Mouse (Mus musculus) liver, postnatal 0 days (tissue): Measurements from ENCODE around the gene Rfc2. TPM values are rescaled to one million over a fixed set of nuclear protein-coding genes. Genes with fewer than 3 reads are reported as not detected.

ENCODE experiments used
- ATAC-seq: fragments of 200-750 bp; cut with Nextera tagmentation; 2 replicates; pipeline ENCODE4 v1.8.0; 2017; ENCODE audit warnings: mild to moderate bottlenecking, moderate library complexity
- DNase-seq: peaks from one replicate; pipeline ENCODE4 v3.0.0-alpha.2; 2016
- H3K27ac ChIP-seq: fragments of 300-500 bp; sonication (generic); 2 replicates; pipeline ENCODE4 v1.5.1; 2014; ENCODE audit warnings: antibody characterized with exemption, moderate library complexity, mild to moderate bottlenecking, low read depth
- H3K27me3 ChIP-seq: fragments of 300-500 bp; sonication (generic); 2 replicates; pipeline ENCODE4 v1.6.1; 2014; ENCODE audit warnings: low read length, control low read depth, mixed read lengths; ENCODE audit not compliant: insufficient read depth
- H3K36me3 ChIP-seq: fragments of 300-500 bp; sonication (generic); replicated peaks from 2 replicates; pipeline ENCODE4 v1.6.1; 2014; ENCODE audit warnings: mild to moderate bottlenecking, control low read depth, low read length, moderate library complexity, mixed read lengths; ENCODE audit not compliant: insufficient read depth
- H3K4me1 ChIP-seq: fragments of 300-500 bp; sonication (generic); 2 replicates; pipeline ENCODE4 v1.6.1; 2014; ENCODE audit warnings: antibody characterized with exemption, mild to moderate bottlenecking, control low read depth; ENCODE audit not compliant: insufficient read depth
- H3K4me2 ChIP-seq: fragments of 300-500 bp; sonication (generic); 2 replicates; pipeline ENCODE4 v1.6.1; 2014; ENCODE audit warnings: low read depth, mild to moderate bottlenecking, low read length, moderate library complexity, mixed read lengths
- H3K4me3 ChIP-seq: fragments of 300-500 bp; sonication (generic); 2 replicates; pipeline ENCODE4 v1.5.1; 2014; ENCODE audit warnings: low read depth, low read length
- H3K9ac ChIP-seq: fragments of 300-500 bp; sonication (generic); replicated peaks from 2 replicates; pipeline ENCODE4 v1.6.1; 2014; ENCODE audit warnings: mild to moderate bottlenecking, moderate library complexity
- H3K9me3 ChIP-seq: fragments of 300-500 bp; sonication (generic); 2 replicates; pipeline ENCODE4 v1.6.1; 2016; ENCODE audit warnings: mild to moderate bottlenecking, control low read depth, low read length, mixed read lengths
- CTCF ChIP-seq: sonication (generic); IDR thresholded peaks from 2 replicates; pipeline ENCODE4 v1.5.1; 2016; ENCODE audit warnings: antibody characterized with exemption, low read depth
- EP300 ChIP-seq: IDR thresholded peaks from 2 replicates; pipeline ENCODE4 v1.6.1; 2016; ENCODE audit warnings: antibody characterized with exemption, low read depth, mild to moderate bottlenecking
- WGBS: fragments of 180-500 bp; shearing (Covaris S2); extraction: QIAGEN DNeasy Blood & Tissue Kit; methylation state at CpG from one replicate; pipeline ENCODE4 v1.1.7; 2014; ENCODE audit not compliant: insufficient replicate concordance; 5-methylcytosine and 5-hydroxymethylcytosine counted together
- polyA plus RNA-seq: library from polyadenylated mRNA; unstranded; fragments of >200 nt; fragmentation: Nextera tagmentation; extraction: Ambion mirVana; gene quantifications from 2 replicates; pipeline ENCODE4 v1.2.1, GENCODE M21; 2015

Rfc2 gene
- polyA plus RNA-seq = 75.4 and 81.4 TPM in 2 replicates

DNA sequence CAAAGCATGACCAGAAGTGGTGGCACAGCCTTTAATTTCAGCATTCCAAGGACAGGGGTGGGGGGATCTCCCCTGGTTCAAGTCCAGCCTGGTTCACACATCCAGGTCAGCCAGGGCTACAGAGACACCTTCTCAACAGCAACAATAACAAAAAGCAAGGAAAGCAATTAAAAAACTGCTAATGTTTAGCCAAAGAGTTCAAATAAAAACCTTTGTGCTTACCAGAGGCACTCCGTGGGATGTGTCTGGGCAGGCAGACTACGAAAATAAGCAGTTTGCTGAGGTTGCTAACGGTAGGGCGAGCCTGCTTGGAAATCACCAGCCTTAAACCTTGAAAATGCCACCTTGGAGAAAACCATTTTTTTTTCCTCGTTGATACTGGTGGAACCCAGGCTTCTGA lies at the start of gene Rfc2:
Gene Rfc2, plus strand, starts transcription at position 221 of the 400 bp plus-strand sequence.
- no peak for TF ChIP-seq EP300
- no peak for TF ChIP-seq CTCF
- WGBS = 83% methylated on average over 5 of the region's 5 CpGs
- ATAC-seq = no peak
- Histone ChIP-seq H3K27me3 (no peaks in the 10 kb centered on the region), H3K9ac (no peak within 1 kb of the TSS), H3K9me3 (no peaks in the 10 kb centered on the region), H3K27ac (no peak within 1 kb of the TSS), H3K4me3 (no peak within 1 kb of the TSS), H3K36me3 (no peaks in the 10 kb centered on the region), H3K4me1 (peaks cover 15% of the 10 kb centered on the region), H3K4me2 (no peak within 1 kb of the TSS)
- no peak for DNase-seq

GRCm38 (mm10) chr5:134531585-134531984 lies 49.6 kb upstream of the Rfc2 start:
- Histone ChIP-seq H3K4me1 (peaks cover 5% of the 10 kb centered on the region; the same call in 1 of the 2 replicates), H3K36me3 (no peaks in the 10 kb centered on the region; the same call in 1 of the 2 replicates), H3K27ac (no peak overlapping the region), H3K4me2 (no peak overlapping the region), H3K4me3 (no peak overlapping the region), H3K9me3 (no peaks in the 10 kb centered on the region), H3K27me3 (no peaks in the 10 kb centered on the region), H3K9ac (no peak overlapping the region)
- no peak for DNase-seq
- no peak for TF ChIP-seq EP300
- TF ChIP-seq CTCF = no peak
- WGBS = 80% methylated on average over 9 of the region's 9 CpGs
- ATAC-seq = no peak

GRCm38 (mm10) chr5:134532417-134532816 lies 48.7 kb upstream of the Rfc2 start:
- no peak overlapping the region for H3K27ac ChIP-seq
- H3K4me1 ChIP-seq = peaks cover 5% of the 10 kb centered on the region; the same call in 1 of the 2 replicates
- ATAC-seq (peak; percentile 70), DNase-seq (peak; percentile 36)
- H3K4me3 ChIP-seq = no peak overlapping the region
- no peaks in the 10 kb centered on the region for H3K9me3 ChIP-seq
- H3K9ac ChIP-seq = no peak overlapping the region
- H3K27me3 ChIP-seq = no peaks in the 10 kb centered on the region
- TF ChIP-seq EP300 = no peak
- no peak for TF ChIP-seq CTCF
- 75% methylated on average over 6 of the region's 6 CpGs for WGBS
- no peak overlapping the region for H3K4me2 ChIP-seq
- H3K36me3 ChIP-seq = no peaks in the 10 kb centered on the region; the same call in 1 of the 2 replicates

DNA sequence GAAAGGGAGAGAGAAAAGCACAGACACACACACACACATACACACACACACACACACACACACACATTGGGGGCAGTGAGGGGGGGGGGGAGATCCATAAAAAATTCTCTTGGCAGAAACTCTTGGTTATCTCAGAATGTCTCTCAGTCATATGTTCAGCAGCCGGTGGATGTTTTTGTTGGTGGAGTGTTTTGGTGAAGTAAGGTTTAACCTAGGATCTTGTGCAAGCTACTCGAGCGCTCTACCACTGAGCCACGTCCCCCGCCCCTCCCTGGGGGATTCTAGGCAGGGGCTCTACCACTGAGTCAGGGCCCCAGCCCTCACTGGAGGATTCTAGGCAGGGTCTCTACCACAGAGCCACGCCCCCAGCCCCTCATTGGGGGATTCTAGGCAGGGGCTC lies 45.1 kb upstream of the Rfc2 start:
- WGBS = 75% methylated on average over 6 of the region's 6 CpGs
- DNase-seq = no peak

DNA sequence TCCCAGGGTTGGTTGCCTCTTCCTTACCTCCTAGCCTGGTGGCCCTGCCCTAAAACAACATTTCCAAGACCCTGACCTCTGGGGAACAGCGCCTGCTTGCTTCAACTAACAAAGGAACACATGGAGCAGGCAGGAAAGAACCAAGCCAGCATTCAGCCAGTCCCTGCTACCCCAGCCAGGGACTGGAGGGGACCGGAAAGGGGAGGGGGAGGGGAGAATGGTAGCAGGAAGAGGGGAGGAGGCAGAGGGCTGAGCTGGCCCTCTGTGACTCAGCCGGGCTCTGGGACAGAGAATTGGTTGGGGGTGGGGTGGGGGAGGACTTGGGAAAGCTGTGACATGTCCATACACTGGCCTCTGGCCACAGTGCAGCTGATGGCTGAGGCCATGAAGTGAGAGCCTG lies 41.3 kb upstream of the Rfc2 start:
- Histone ChIP-seq H3K4me3 (no peak overlapping the region), H3K36me3 (no peaks in the 10 kb centered on the region), H3K27ac (peak overlapping the region; percentile 66), H3K9me3 (no peaks in the 10 kb centered on the region), H3K4me1 (peaks cover 15% of the 10 kb centered on the region), H3K9ac (no peak overlapping the region), H3K4me2 (no peak overlapping the region), H3K27me3 (no peaks in the 10 kb centered on the region)
- ATAC-seq (peak; percentile 83), DNase-seq (peak; percentile 68)
- TF ChIP-seq EP300 (no peak), CTCF (0 out of 2 replicates have a peak, but pooled peaks have one; percentile 2)
- 10% methylated on average over 3 of the region's 3 CpGs for WGBS

More for the DNA sequence above, 45.1 kb upstream of the Rfc2 start:
- Histone ChIP-seq H3K27me3 (no peaks in the 10 kb centered on the region), H3K9ac (no peak overlapping the region), H3K4me1 (peaks cover 10% of the 10 kb centered on the region), H3K4me2 (no peak overlapping the region), H3K4me3 (no peak overlapping the region), H3K9me3 (no peaks in the 10 kb centered on the region), H3K36me3 (no peaks in the 10 kb centered on the region; the same call in 1 of the 2 replicates), H3K27ac (no peak overlapping the region)
- TF ChIP-seq EP300 (no peak), CTCF (no peak)
- ATAC-seq = no peak

GRCm38 (mm10) chr5:134540881-134541280 lies 40.3 kb upstream of the Rfc2 start:
- Histone ChIP-seq H3K4me2 (no peak overlapping the region), H3K36me3 (no peaks in the 10 kb centered on the region), H3K27ac (no peak overlapping the region), H3K27me3 (no peaks in the 10 kb centered on the region), H3K9me3 (no peaks in the 10 kb centered on the region), H3K9ac (no peak overlapping the region), H3K4me3 (no peak overlapping the region), H3K4me1 (peaks cover 15% of the 10 kb centered on the region)
- ATAC-seq (no peak), DNase-seq (no peak)
- 77% methylated on average over 6 of the region's 6 CpGs for WGBS
- TF ChIP-seq EP300 = no peak
- TF ChIP-seq CTCF = no peak

DNA sequence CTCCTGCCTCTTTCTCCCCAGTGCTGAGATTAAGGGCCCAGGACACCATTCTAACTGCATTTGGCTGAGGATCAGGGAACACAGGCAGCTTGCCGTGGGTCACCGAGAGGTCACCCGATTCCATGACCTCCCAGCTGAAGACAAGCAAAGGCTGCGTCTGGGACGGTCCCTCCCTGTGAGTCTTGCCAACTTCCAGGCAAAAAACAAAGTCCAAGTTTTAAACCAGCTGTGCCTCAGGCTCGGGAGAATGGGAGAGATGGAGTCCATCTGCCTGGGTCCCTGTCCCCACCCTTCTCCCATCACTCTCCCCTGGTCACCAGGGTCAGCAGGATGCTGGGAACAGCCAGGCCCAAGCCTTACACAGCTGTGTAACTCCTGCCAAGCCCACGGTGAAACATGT lies 39.5 kb upstream of the Rfc2 start:
- 54% methylated on average over 7 of the region's 7 CpGs for WGBS
- no peak overlapping the region for H3K27ac ChIP-seq
- H3K4me3 ChIP-seq = no peak overlapping the region
- H3K9ac ChIP-seq = no peak overlapping the region
- no peaks in the 10 kb centered on the region for H3K9me3 ChIP-seq
- no peak overlapping the region for H3K4me2 ChIP-seq
- no peaks in the 10 kb centered on the region for H3K27me3 ChIP-seq
- no peak for TF ChIP-seq EP300
- DNase-seq (peak; percentile 33), ATAC-seq (0 out of 2 replicates have a peak, but pooled peaks have one; percentile 10)
- H3K36me3 ChIP-seq = no peaks in the 10 kb centered on the region
- peaks cover 15% of the 10 kb centered on the region for H3K4me1 ChIP-seq
